Mouse (Mus musculus): ENCODE results near the gene Gm49486. TPM values are rescaled to one million over a fixed set of nuclear protein-coding genes. Genes with fewer than 3 reads are reported as not detected.

Gm49486 gene
- total and polyA plus RNA-seq, 2 experiments from 2014 or later: 1.2 to 4.4 TPM

GRCm38 (mm10) chr15:79194048-79194447 is 35.1 kb upstream of the Gm49486 start:
- TF ChIP-seq CTCF (IDR thresholded peaks at IDR 0.05; ENCODE audit: low read depth): no peak
- H3K9ac ChIP-seq: 0 out of 2 replicates have a peak overlapping the region, but pooled peaks have one; percentile 40

GRCm38 (mm10) chr15:79194946-79195345 is 34.2 kb upstream of the Gm49486 start:
- H3K9me3 ChIP-seq (ENCODE audit: low read length): no peaks in the 10 kb centered on the region
- ATAC-seq (no peak), DNase-seq (no peak)
- no peak for TF ChIP-seq CTCF (IDR thresholded peaks at IDR 0.05; ENCODE audit: low read depth)
- H3K27ac ChIP-seq (ENCODE audit: low read depth, low read length): no peak overlapping the region
- no peak overlapping the region for H3K9ac ChIP-seq
- H3K27me3 ChIP-seq (ENCODE audit: insufficient read depth, low read length): no peaks in the 10 kb centered on the region
- no peak overlapping the region for H3K4me2 ChIP-seq (ENCODE audit: low read depth)
- H3K4me1 ChIP-seq (ENCODE audit: insufficient read depth): peaks cover 13% of the 10 kb centered on the region
- 82% methylated on average over 2 of the region's 2 CpGs for WGBS
- no peaks in the 10 kb centered on the region for H3K36me3 ChIP-seq (ENCODE audit: insufficient read depth)
- no peak overlapping the region for H3K4me3 ChIP-seq (ENCODE audit: low read depth, low read length)

More at GRCm38 (mm10) chr15:79194048-79194447, 35.1 kb upstream of the Gm49486 start:
- Histone ChIP-seq H3K4me1 (ENCODE audit: insufficient read depth) (peaks cover 13% of the 10 kb centered on the region), H3K4me2 (ENCODE audit: low read depth) (0 out of 2 replicates have a peak overlapping the region, but pooled peaks have one; percentile 40), H3K27ac (ENCODE audit: low read depth, low read length) (peak overlapping the region; percentile 86), H3K36me3 (ENCODE audit: insufficient read depth) (no peaks in the 10 kb centered on the region), H3K9me3 (ENCODE audit: low read length) (no peaks in the 10 kb centered on the region), H3K27me3 (ENCODE audit: insufficient read depth, low read length) (no peaks in the 10 kb centered on the region), H3K4me3 (ENCODE audit: low read depth, low read length) (no peak overlapping the region)
- 77% methylated on average over 9 of the region's 9 CpGs for WGBS
- DNase-seq: no peak
- ATAC-seq: no peak

- Histone ChIP-seq H3K27me3 (ENCODE audit: insufficient read depth, low read length) (no peaks in the 10 kb centered on the region), H3K4me1 (ENCODE audit: insufficient read depth) (peaks cover 13% of the 10 kb centered on the region), H3K36me3 (ENCODE audit: insufficient read depth) (no peaks in the 10 kb centered on the region), H3K27ac (ENCODE audit: low read depth, low read length) (no peak overlapping the region), H3K4me2 (ENCODE audit: low read depth) (no peak overlapping the region), H3K9ac (no peak overlapping the region), H3K9me3 (ENCODE audit: low read length) (no peaks in the 10 kb centered on the region), H3K4me3 (ENCODE audit: low read depth, low read length) (no peak overlapping the region)
- DNase-seq: no peak
- TF ChIP-seq CTCF (IDR thresholded peaks at IDR 0.05; ENCODE audit: low read depth): no peak
- no peak for ATAC-seq
- WGBS: 81% methylated on average over 8 of the region's 8 CpGs
Observed at GRCm38 (mm10) chr15:79195492-79195891, 33.7 kb upstream of the Gm49486 start.

- Histone ChIP-seq H3K9me3 (ENCODE audit: low read length) (no peaks in the 10 kb centered on the region), H3K27ac (ENCODE audit: low read depth, low read length) (no peak overlapping the region), H3K4me1 (ENCODE audit: insufficient read depth) (peaks cover 6% of the 10 kb centered on the region; the same call in 1 of the 2 replicates), H3K4me3 (ENCODE audit: low read depth, low read length) (no peak overlapping the region), H3K4me2 (ENCODE audit: low read depth) (no peak overlapping the region), H3K27me3 (ENCODE audit: insufficient read depth, low read length) (no peaks in the 10 kb centered on the region), H3K36me3 (ENCODE audit: insufficient read depth) (no peaks in the 10 kb centered on the region), H3K9ac (no peak overlapping the region)
- no peak for TF ChIP-seq CTCF (IDR thresholded peaks at IDR 0.05; ENCODE audit: low read depth)
- DNase-seq (no peak), ATAC-seq (no peak)
- WGBS: 94% methylated on average over 12 of the region's 12 CpGs
Observed at GRCm38 (mm10) chr15:79199390-79199976, 29.7 kb upstream of the Gm49486 start.

- Histone ChIP-seq H3K4me2 (ENCODE audit: low read depth) (no peak overlapping the region; the same call in 1 of the 2 replicates), H3K27ac (ENCODE audit: low read depth, low read length) (no peak overlapping the region), H3K9ac (no peak overlapping the region)
Observed at GRCm38 (mm10) chr15:79201491-79202150, 27.6 kb upstream of the Gm49486 start.

GRCm38 (mm10) chr15:79202575-79202974 is 26.6 kb upstream of the Gm49486 start:
- DNase-seq (peak; percentile 14), ATAC-seq (peak; percentile 53)
- Histone ChIP-seq H3K27ac (ENCODE audit: low read depth, low read length) (peak overlapping the region; percentile 36; the same call in 1 of the 2 replicates), H3K4me2 (ENCODE audit: low read depth) (no peak overlapping the region), H3K4me1 (ENCODE audit: insufficient read depth) (0 out of 2 replicates have a peak, but pooled peaks cover 6% of the 10 kb centered on the region), H3K9ac (no peak overlapping the region), H3K27me3 (ENCODE audit: insufficient read depth, low read length) (no peaks in the 10 kb centered on the region), H3K9me3 (ENCODE audit: low read length) (no peaks in the 10 kb centered on the region), H3K4me3 (ENCODE audit: low read depth, low read length) (no peak overlapping the region), H3K36me3 (ENCODE audit: insufficient read depth) (no peaks in the 10 kb centered on the region)
- TF ChIP-seq CTCF (IDR thresholded peaks at IDR 0.05; ENCODE audit: low read depth): no peak
- WGBS: 51% methylated on average over 10 of the region's 10 CpGs

More at GRCm38 (mm10) chr15:79201491-79202150, 27.6 kb upstream of the Gm49486 start:
- Histone ChIP-seq H3K27me3 (ENCODE audit: insufficient read depth, low read length) (no peaks in the 10 kb centered on the region), H3K4me1 (ENCODE audit: insufficient read depth) (0 out of 2 replicates have a peak, but pooled peaks cover 6% of the 10 kb centered on the region), H3K4me3 (ENCODE audit: low read depth, low read length) (no peak overlapping the region), H3K36me3 (ENCODE audit: insufficient read depth) (no peaks in the 10 kb centered on the region), H3K9me3 (ENCODE audit: low read length) (no peaks in the 10 kb centered on the region)
- peak; percentile 49 for DNase-seq
- ATAC-seq: peak; percentile 84
- WGBS: 17% methylated on average over 13 of the region's 13 CpGs
- TF ChIP-seq CTCF (IDR thresholded peaks at IDR 0.05; ENCODE audit: low read depth): no peak

GRCm38 (mm10) chr15:79208211-79208610 is 21.0 kb upstream of the Gm49486 start:
- ATAC-seq (no peak), DNase-seq (no peak)
- TF ChIP-seq CTCF (IDR thresholded peaks at IDR 0.05; ENCODE audit: low read depth): no peak
- Histone ChIP-seq H3K36me3 (ENCODE audit: insufficient read depth) (no peaks in the 10 kb centered on the region), H3K27ac (ENCODE audit: low read depth, low read length) (no peak overlapping the region), H3K9ac (no peak overlapping the region), H3K4me2 (ENCODE audit: low read depth) (no peak overlapping the region), H3K27me3 (ENCODE audit: insufficient read depth, low read length) (no peaks in the 10 kb centered on the region), H3K9me3 (ENCODE audit: low read length) (no peaks in the 10 kb centered on the region), H3K4me3 (ENCODE audit: low read depth, low read length) (no peak overlapping the region), H3K4me1 (ENCODE audit: insufficient read depth) (no peaks in the 10 kb centered on the region)
- 73% methylated on average over 6 of the region's 6 CpGs for WGBS
